Mouse (Mus musculus) ES-E14 (cell line): ENCODE measurements around the gene 4931422A03Rik. TPM values are rescaled to one million over a fixed set of nuclear protein-coding genes. Genes with fewer than 3 reads are reported as not detected.
A peak's percentile ranks its signal among the peaks of the same experiment; 100 is the strongest.
"Not testable (repeated sequence)": the region's sequence is repeated elsewhere in the genome, so short reads cannot be mapped to it uniquely, and the experiment has no call there.

Experiments
- DNase-seq: peaks from one replicate; pipeline ENCODE4 v3.0.0-alpha.2; 2013; ENCODE audit warnings: low read depth, low spot score
- H3K27ac ChIP-seq: 2 replicates; pipeline ENCODE4 v1.5.1; 2012; ENCODE audit warnings: low read depth, mild to moderate bottlenecking, low read length, moderate library complexity, mixed read lengths; ENCODE audit not compliant: poor library complexity, insufficient read depth, severe bottlenecking
- H3K36me3 ChIP-seq: 2 replicates; pipeline ENCODE4 v1.6.1; 2012; ENCODE audit warnings: mild to moderate bottlenecking, low read length, moderate library complexity, mixed read lengths; ENCODE audit not compliant: control insufficient read depth, poor library complexity, insufficient read depth, severe bottlenecking
- H3K4me1 ChIP-seq, 2 experiments: fragments of 150-350 bp in 1 of 2; sonication (generic) in 1 of 2; 2 replicates each; pipeline ENCODE4 v1.6.1; 2012; ENCODE audit warnings: low read length in 2 of 2, mild to moderate bottlenecking in 1 of 2, mixed read lengths in 1 of 2; ENCODE audit not compliant: control insufficient read depth in 2 of 2, insufficient read depth in 2 of 2, poor library complexity in 1 of 2
- H3K4me3 ChIP-seq, 2 experiments: fragments of 150-350 bp in 1 of 2; sonication (generic) in 1 of 2; 2 replicates each; pipeline ENCODE4 v1.5.1; 2012; ENCODE audit warnings: low read length in 2 of 2, low read depth in 1 of 2, mild to moderate bottlenecking in 1 of 2, mixed read lengths in 1 of 2; ENCODE audit not compliant: insufficient read depth in 1 of 2, poor library complexity in 1 of 2, severe bottlenecking in 1 of 2
- H3K9ac ChIP-seq: 2 replicates; pipeline ENCODE4 v1.6.1; 2012; ENCODE audit warnings: low read depth, mild to moderate bottlenecking, low read length, mixed read lengths; ENCODE audit not compliant: poor library complexity, insufficient read depth, severe bottlenecking
- H3K9me3 ChIP-seq: fragments of 150-350 bp; sonication (generic); 2 replicates; pipeline ENCODE4 v1.6.1; 2012; ENCODE audit warnings: low read depth, mild to moderate bottlenecking, low read length; ENCODE audit not compliant: control insufficient read depth, insufficient read depth
- CHD2 ChIP-seq: IDR thresholded peaks from 2 replicates; pipeline ENCODE4 v1.6.1; 2014; ENCODE audit warnings: mild to moderate bottlenecking, low read depth, low read length, inconsistent platforms
- HCFC1 ChIP-seq: IDR thresholded peaks from 2 replicates; pipeline ENCODE4 v1.6.1; 2012; ENCODE audit warnings: low read length, inconsistent platforms, borderline replicate concordance; ENCODE audit not compliant: insufficient read depth
- MAFK ChIP-seq: IDR thresholded peaks from 2 replicates; pipeline ENCODE4 v1.6.1; 2014; ENCODE audit warnings: mild to moderate bottlenecking, low read depth, low read length, inconsistent platforms; ENCODE audit not compliant: insufficient read depth
- ZC3H11A ChIP-seq: IDR thresholded peaks from 2 replicates; pipeline ENCODE4 v1.6.1; 2012; ENCODE audit warnings: low read depth, mild to moderate bottlenecking, inconsistent platforms, low read length, borderline replicate concordance
- ZNF384 ChIP-seq: IDR thresholded peaks from 2 replicates; pipeline ENCODE4 v1.6.1; 2012; ENCODE audit warnings: low read depth, low read length, inconsistent platforms
- in situ Hi-C, 2 experiments: fragments of 600-800 bp; cut with MboI; formaldehyde crosslinking; loops; one replicate each; pipeline ENCODE4 v1.15.1; 2025; ENCODE audit warnings: low sequenced_read_pairs in 2 of 2, inconsistent platforms in 1 of 2; ENCODE audit not compliant: unreplicated experiment in 2 of 2
- total RNA-seq: library from RNA; depleted of rRNA; stranded (reverse); fragments of 300-350 nt; gene quantifications from 2 replicates; pipeline ENCODE4 v1.2.3, GENCODE M21; 2012

Gene 4931422A03Rik
- total RNA-seq, 1 experiment, result 0.54 TPM

DNA sequence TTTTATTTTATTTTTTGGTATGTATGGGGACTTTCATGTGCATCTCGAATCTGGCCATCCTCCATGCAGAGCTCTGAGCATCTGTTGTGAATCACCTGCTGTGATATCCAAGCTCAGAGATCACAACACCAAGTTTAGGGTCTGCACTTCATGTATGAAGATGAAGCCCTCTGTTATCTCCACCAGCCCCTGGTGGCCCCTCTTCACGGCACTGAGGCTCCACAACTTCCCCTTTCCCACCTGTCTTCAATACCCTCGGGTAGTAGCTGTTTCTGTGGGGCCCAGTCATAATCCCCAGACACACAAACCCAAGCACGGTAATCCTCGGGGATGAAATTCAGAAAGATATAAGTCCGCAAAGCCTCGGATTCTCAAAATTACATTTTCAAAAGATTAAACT, 5.1 kb downstream of the 4931422A03Rik start:
- H3K4me3 ChIP-seq, result no peak overlapping the region
- no peak for DNase-seq
- H3K27ac ChIP-seq, result no peak overlapping the region
- H3K36me3 ChIP-seq, result no peaks in the 10 kb centered on the region
- peaks cover 0 to 2% of the 10 kb centered on the region in 2 experiments; a peak in 1 of 4 replicates for H3K4me1 ChIP-seq
- in situ Hi-C loops, result no loop called here
- TF ChIP-seq ZC3H11A (no peak), MAFK (no peak), HCFC1 (no peak), CHD2 (no peak), ZNF384 (no peak)
- no peak overlapping the region for H3K9ac ChIP-seq
- no peaks in the 10 kb centered on the region for H3K9me3 ChIP-seq

- in situ Hi-C loops, H3K9ac ChIP-seq, H3K4me3 ChIP-seq, H3K36me3 ChIP-seq, DNase-seq, H3K4me1 ChIP-seq, H3K27ac ChIP-seq, H3K9me3 ChIP-seq: not testable (repeated sequence)
Measured at GRCm38 (mm10) chr2:104008853-104009252, 19.3 kb downstream of the 4931422A03Rik start.

DNA sequence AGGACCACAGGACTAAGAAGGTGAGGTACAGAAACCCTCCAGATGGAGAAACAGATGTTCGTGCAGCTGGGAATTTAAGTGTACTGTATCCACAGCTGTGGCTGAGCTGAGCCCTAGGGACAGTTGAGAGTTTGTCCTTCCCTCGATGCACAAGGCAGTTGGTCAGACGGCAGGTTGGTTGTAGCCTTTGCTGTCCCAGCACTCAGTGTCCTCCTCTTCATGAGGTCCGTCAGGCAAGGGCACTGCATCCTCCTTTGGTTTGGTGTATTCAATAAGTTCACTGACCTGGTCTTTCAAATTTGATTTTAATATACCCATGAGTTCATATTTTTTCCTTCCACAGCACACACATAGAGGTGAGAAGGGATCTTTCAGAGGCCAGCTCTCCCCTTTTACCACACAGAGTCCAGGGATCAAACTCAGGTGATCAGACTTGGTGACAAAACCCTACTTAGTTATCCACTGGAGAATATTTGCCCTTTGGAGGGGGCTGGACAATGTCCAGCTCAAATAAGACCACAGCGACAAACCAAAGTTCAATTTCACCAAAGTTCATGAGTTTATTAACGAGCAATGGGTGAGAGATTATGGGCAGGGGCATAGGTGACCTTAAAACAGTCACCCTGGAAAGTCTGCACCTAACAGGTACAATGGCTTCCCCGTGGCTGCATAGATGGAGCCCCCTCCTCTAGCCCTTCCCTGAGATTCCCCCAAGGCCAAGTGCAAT, 20.2 kb downstream of the 4931422A03Rik start:
- no peaks in the 10 kb centered on the region for H3K9me3 ChIP-seq
- no peak overlapping the region for H3K27ac ChIP-seq
- H3K9ac ChIP-seq, result no peak overlapping the region
- TF ChIP-seq CHD2 (no peak), MAFK (no peak), ZNF384 (no peak), ZC3H11A (no peak), HCFC1 (no peak)
- peaks cover 0 to 1% of the 10 kb centered on the region in 2 experiments; a peak in 2 of 4 replicates for H3K4me1 ChIP-seq
- H3K36me3 ChIP-seq, result no peaks in the 10 kb centered on the region
- DNase-seq, result no peak
- in situ Hi-C loops, result no loop called here
- H3K4me3 ChIP-seq, result no peak overlapping the region

GRCm38 (mm10) chr2:104002711-104003413, 25.3 kb downstream of the 4931422A03Rik start:
- in situ Hi-C loops, result no loop called here
- TF ChIP-seq MAFK, result peak; percentile 53; the same call in 1 of the 2 replicates
- TF ChIP-seq HCFC1, result no peak
- no peak for TF ChIP-seq ZC3H11A
- peaks cover 0 to 1% of the 10 kb centered on the region in 2 experiments; a peak in 2 of 4 replicates for H3K4me1 ChIP-seq
- no peak overlapping the region for H3K9ac ChIP-seq
- H3K36me3 ChIP-seq, result no peaks in the 10 kb centered on the region
- H3K9me3 ChIP-seq, result no peaks in the 10 kb centered on the region
- peak overlapping the region in 1 of 2 experiments; percentile 16; a peak in 1 of 4 replicates for H3K4me3 ChIP-seq
- no peak overlapping the region for H3K27ac ChIP-seq
- DNase-seq, result peak; percentile 75
